Mouse (Mus musculus): ENCODE measurements around the gene 4930438A08Rik.

DNA sequence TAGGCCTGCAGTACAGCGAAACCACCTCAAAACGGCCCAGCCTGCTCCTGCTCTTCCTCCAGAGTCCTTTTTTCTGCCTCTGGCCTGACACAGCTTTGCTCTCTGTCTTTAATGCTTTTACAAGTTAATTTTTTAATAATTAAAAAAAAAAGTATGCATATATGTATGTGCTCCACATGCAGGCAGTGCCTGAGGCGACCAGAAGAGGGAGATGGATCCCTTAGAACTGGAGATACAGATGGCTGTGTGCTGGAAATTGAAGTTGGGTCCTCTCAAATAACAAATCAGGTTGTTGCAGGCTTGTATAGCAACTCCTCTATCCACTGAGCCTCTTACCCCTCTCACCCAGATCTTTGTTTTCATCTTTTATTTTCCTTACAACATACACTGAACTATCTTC lies 52.2 kb downstream of the 4930438A08Rik start:
- TF ChIP-seq CTCF (IDR thresholded peaks at IDR 0.05): peak; percentile 43
- TF ChIP-seq POLR2A (IDR thresholded peaks at IDR 0.05; ENCODE audit: insufficient read depth, low read depth, low read length): no peak
- TF ChIP-seq EP300 (IDR thresholded peaks at IDR 0.05; ENCODE audit: insufficient read depth, low read depth, low read length): no peak
